Mouse (Mus musculus) retina, postnatal 1 day (tissue): Measurements from ENCODE around the gene Tinf2.

Experiments
- DNase-seq: peaks from one replicate; pipeline ENCODE4 v3.0.0-alpha.2; 2012

Gene Tinf2

DNA sequence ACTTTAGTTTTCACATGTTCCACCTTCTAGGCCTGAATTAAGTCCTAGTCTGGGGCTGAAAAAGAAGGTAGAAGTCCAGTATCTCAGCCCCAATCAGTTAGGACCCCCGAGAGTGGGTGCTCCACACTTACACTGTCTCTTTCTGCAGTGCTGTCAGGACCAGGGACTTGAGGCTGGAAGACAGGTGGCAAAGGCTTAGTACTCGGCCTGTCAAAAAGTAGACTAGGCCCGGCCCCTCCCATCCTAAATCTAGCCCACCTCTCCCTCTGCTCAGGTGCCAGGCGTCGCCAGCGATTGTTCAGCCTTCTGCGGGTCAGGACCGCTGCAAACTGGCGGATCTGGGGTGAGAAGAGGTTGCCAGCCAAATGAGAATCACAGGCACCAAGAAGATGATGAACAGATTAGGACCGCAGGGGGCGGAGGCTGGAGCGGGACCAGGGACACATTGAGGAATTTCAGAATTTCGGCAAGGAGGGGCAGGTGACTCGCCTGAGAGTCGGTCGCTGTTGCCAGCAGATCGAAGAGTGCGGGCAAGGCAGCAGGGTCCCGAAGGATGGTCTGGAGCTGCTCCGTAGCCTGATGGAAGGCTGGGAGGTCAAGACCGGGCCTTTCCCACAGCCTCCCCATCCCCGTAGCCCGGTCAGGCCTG, 46.6 kb downstream of the Tinf2 start:
- DNase-seq: no peak

DNA sequence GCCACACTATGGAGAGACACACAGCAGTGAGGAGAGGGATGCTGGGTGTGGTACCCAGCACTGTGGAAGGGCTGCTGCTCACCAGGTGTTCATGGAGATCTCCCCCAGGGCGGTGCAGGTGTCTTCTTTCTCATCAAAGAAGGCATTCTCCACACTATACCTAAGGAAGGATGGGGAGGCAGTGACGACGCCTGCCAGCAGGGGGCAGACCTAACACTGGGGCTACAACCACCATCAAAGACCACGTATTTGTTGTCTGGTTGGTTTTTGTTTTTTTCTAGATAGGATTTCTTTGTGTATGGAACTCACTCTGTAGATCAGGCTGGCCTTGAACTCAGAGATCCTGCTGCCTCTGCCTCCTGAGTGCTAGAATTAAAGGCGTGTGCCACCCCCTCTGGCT, 52.3 kb downstream of the Tinf2 start:
- DNase-seq: peak; percentile 39

DNA sequence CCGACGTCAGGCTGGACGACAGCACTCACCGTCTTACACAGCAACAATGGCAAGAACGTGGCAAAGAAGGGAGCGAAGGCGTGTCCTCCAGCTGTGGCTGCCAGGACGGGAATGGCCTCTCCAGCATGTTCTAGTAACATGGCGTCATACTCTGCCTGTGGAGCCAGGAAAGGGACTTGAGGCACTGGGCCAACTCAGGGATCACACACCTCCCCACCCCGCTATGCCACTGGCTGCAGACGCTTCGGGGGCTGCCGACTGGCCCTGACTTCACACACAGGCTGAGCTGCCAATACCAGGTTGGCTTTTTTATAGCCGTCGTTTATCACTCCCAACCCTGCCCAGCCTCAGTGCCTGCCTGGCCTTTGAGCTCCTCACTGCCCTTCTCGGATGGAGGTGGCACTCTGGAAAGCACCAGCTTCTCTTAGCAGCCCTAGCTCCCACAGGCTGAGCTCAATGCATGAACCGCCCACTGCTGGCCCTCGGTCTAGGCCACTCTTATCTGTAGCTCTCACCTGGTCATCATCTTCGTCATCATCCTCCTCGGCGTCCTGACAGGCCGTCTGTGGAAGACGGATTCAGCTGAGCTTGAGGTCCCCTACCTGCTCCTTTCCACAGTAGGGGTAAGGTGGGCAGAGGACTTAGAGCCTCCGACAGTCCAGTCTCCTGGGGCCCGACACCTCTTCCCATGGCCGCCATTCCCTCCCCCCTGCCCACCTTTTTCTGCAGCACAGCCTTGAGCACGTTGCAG, 53.4 kb downstream of the Tinf2 start:
- DNase-seq: no peak
